Mouse (Mus musculus): ENCODE results near the gene Gnaz.

Gene Gnaz

DNA sequence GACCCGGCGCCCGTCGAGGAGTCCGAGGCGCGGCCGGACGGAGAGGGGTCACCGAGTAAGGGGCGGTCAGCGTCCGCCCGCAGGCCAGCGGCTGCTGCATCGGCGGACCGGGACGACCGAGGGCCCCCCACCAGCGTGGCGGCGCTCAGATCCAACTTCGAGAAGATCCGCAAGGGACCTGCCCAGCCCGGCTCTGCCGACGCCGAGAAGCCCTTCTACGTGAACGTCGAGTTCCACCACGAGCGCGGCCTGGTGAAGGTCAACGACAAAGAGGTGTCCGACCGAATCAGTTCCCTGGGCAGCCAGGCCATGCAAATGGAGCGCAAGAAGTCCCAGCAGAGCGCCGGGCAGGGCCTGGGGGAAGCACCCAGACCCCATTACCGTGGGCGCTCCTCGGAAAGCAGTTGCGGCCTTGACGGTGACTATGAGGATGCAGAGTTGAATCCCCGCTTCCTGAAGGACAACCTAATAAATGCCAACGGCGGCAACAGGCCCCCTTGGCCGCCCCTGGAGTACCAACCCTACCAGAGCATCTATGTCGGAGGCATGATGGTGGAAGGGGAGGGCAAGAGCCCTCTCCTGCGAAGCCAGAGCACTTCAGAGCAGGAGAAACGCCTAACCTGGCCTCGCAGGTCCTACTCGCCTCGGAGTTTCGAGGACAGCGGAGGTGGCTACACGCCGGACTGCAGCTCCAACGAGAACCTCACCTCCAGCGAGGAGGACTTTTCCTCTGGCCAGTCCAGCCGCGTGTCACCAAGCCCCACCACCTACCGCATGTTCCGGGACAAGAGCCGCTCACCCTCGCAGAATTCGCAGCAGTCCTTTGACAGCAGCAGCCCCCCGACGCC, 94.6 kb downstream of the Gnaz start:
- in situ Hi-C loops (cut with MboI, MseI): no loop called here

GRCm38 (mm10) chr10:75062189-75062561, 95.2 kb downstream of the Gnaz start:
- in situ Hi-C loops (cut with MboI, MseI): no loop called here

- in situ Hi-C loops (cut with MboI, MseI): no loop called here
Observed at GRCm38 (mm10) chr10:75062621-75063020, 95.6 kb downstream of the Gnaz start.

- in situ Hi-C loops (cut with MboI, MseI): no loop called here
Observed at GRCm38 (mm10) chr10:75063301-75063965, 96.5 kb downstream of the Gnaz start.

DNA sequence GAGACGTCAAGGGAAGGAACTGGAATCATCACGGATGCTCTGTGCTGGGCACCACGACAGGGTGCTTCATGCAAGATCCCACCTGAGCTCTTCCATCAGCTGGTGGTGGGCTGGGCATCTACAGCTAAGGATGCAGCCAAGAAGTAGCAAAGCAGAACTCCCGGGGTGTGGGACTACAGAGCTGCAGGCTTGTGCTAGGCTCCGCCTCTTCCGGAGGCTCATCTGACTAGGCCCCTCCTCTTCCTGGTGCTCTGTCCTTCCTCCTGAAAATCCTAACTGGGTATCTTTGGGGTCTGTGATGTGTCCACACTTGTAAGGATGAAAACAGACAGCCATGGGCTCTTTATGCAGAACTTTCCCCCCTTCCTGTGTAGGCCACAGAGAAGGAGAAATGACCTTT, 98.7 kb downstream of the Gnaz start:
- in situ Hi-C loops (cut with MboI, MseI): no loop called here

Data from T-helper 1 cell (primary cell).